Mouse (Mus musculus): ENCODE data around the gene Gm49776.

DNA sequence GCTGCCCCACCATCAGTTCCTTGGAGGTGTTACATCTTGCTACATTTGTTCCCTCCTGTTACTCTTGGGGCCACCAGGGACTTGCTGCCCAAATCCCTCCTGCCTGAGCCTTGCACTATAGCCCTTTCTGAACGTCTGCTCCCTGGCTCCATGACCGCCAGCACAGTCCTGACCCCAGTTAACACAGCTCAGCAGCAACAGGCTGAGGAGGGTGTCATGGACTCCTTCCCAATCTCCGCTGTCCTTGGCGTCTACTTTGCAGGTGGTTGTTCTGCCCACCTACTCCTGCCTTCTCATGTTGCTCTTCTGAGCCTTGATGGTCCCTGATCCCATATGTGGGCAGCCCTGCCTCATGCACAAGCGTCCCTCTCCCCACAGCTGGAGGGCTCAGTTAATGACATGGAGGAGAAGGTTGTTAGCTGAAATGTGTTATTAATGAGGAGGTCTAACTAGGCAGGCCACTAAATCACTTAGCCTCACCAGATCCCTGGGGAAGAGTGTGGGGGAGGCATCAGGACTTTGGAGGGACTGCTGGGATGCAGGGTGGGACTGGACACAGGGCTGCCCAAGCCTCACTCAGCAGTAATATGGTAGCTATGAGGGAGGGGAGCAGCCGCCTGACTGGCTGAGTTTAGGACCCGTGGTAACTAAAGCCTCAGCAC is 54.6 kb downstream of the Gm49776 start:
- TF ChIP-seq POLR2A (IDR thresholded peaks at IDR 0.05; ENCODE audit: control insufficient read depth, extremely low read depth, insufficient read depth, low read length, poor library complexity) (no peak), CTCF (IDR thresholded peaks at IDR 0.05; ENCODE audit: borderline replicate concordance, control insufficient read depth, extremely low read depth, insufficient read depth, low read length, poor library complexity) (no peak)
